Mouse (Mus musculus): ENCODE results near the gene Edar. TPM values are rescaled to one million over a fixed set of nuclear protein-coding genes. Genes with fewer than 3 reads are reported as not detected.

Gene Edar
- polyA plus RNA-seq, 1 experiment = 0.52 TPM

GRCm38 (mm10) chr10:58619266-58619665, 56.2 kb downstream of the Edar start:
- no peak overlapping the region for H3K4me3 ChIP-seq (ENCODE audit: low read depth, low read length)
- no peaks in the 10 kb centered on the region for H3K4me1 ChIP-seq (ENCODE audit: control insufficient read depth, insufficient read depth, insufficient read length, low read length)
- no peaks in the 10 kb centered on the region for H3K27me3 ChIP-seq (ENCODE audit: control insufficient read depth, insufficient read depth, low read length)
- no peak for TF ChIP-seq CTCF (IDR thresholded peaks at IDR 0.05; ENCODE audit: extremely low read depth, insufficient read length, insufficient replicate concordance, low read depth, low read length)
- no peak for TF ChIP-seq POLR2A (IDR thresholded peaks at IDR 0.05; ENCODE audit: low read depth, low read length)
- no peak overlapping the region for H3K27ac ChIP-seq (ENCODE audit: insufficient read depth, low read depth, low read length)
- WGBS = 92% methylated on average over 4 of the region's 4 CpGs
- no peaks in the 10 kb centered on the region for H3K36me3 ChIP-seq (ENCODE audit: control insufficient read depth, insufficient read depth, low read length)

- Histone ChIP-seq H3K4me3 (ENCODE audit: low read depth, low read length) (no peak overlapping the region), H3K36me3 (ENCODE audit: control insufficient read depth, insufficient read depth, low read length) (no peaks in the 10 kb centered on the region), H3K27me3 (ENCODE audit: control insufficient read depth, insufficient read depth, low read length) (no peaks in the 10 kb centered on the region), H3K27ac (ENCODE audit: insufficient read depth, low read depth, low read length) (no peak overlapping the region), H3K4me1 (ENCODE audit: control insufficient read depth, insufficient read depth, insufficient read length, low read length) (no peaks in the 10 kb centered on the region)
- WGBS = 84% methylated on average over 17 of the region's 17 CpGs
- no peak for TF ChIP-seq CTCF (IDR thresholded peaks at IDR 0.05; ENCODE audit: extremely low read depth, insufficient read length, insufficient replicate concordance, low read depth, low read length)
- TF ChIP-seq POLR2A (IDR thresholded peaks at IDR 0.05; ENCODE audit: low read depth, low read length) = no peak
Measured at GRCm38 (mm10) chr10:58618501-58619216, 56.8 kb downstream of the Edar start.

- H3K4me1 ChIP-seq (ENCODE audit: control insufficient read depth, insufficient read depth, insufficient read length, low read length) = no peaks in the 10 kb centered on the region
- no peak overlapping the region for H3K27ac ChIP-seq (ENCODE audit: insufficient read depth, low read depth, low read length)
- TF ChIP-seq CTCF (IDR thresholded peaks at IDR 0.05; ENCODE audit: extremely low read depth, insufficient read length, insufficient replicate concordance, low read depth, low read length) (no peak), POLR2A (IDR thresholded peaks at IDR 0.05; ENCODE audit: low read depth, low read length) (no peak)
- no peaks in the 10 kb centered on the region for H3K27me3 ChIP-seq (ENCODE audit: control insufficient read depth, insufficient read depth, low read length)
- 82% methylated on average over 5 of the region's 5 CpGs for WGBS
- H3K36me3 ChIP-seq (ENCODE audit: control insufficient read depth, insufficient read depth, low read length) = no peaks in the 10 kb centered on the region
- no peak overlapping the region for H3K4me3 ChIP-seq (ENCODE audit: low read depth, low read length)
Measured at GRCm38 (mm10) chr10:58616565-58616964, 58.9 kb downstream of the Edar start.

DNA sequence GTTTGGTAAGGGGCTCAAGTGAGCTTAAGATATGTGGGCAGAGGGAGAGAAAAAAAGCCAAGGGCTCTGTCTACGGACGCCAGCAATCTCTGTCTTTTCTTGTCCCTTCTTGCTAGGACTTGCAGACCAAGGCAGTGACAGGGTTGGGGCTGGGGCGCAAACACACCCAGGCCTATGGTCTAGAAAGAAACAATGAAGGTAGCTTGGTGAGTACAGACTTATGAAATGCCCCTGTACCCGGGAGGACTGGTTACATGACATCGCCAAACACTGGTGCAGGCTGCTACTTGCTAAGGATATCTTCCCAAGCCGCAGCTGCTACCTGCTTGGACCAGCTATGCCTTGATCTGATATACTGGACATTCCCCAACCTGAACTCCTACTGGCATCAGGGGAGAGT, 60.9 kb downstream of the Edar start:
- Histone ChIP-seq H3K27ac (ENCODE audit: insufficient read depth, low read depth, low read length) (no peak overlapping the region), H3K27me3 (ENCODE audit: control insufficient read depth, insufficient read depth, low read length) (no peaks in the 10 kb centered on the region), H3K36me3 (ENCODE audit: control insufficient read depth, insufficient read depth, low read length) (no peaks in the 10 kb centered on the region), H3K4me1 (ENCODE audit: control insufficient read depth, insufficient read depth, insufficient read length, low read length) (no peaks in the 10 kb centered on the region), H3K4me3 (ENCODE audit: low read depth, low read length) (no peak overlapping the region)
- WGBS = 87% methylated on average over 6 of the region's 6 CpGs
- no peak for TF ChIP-seq POLR2A (IDR thresholded peaks at IDR 0.05; ENCODE audit: low read depth, low read length)
- TF ChIP-seq CTCF (IDR thresholded peaks at IDR 0.05; ENCODE audit: extremely low read depth, insufficient read length, insufficient replicate concordance, low read depth, low read length) = no peak

DNA sequence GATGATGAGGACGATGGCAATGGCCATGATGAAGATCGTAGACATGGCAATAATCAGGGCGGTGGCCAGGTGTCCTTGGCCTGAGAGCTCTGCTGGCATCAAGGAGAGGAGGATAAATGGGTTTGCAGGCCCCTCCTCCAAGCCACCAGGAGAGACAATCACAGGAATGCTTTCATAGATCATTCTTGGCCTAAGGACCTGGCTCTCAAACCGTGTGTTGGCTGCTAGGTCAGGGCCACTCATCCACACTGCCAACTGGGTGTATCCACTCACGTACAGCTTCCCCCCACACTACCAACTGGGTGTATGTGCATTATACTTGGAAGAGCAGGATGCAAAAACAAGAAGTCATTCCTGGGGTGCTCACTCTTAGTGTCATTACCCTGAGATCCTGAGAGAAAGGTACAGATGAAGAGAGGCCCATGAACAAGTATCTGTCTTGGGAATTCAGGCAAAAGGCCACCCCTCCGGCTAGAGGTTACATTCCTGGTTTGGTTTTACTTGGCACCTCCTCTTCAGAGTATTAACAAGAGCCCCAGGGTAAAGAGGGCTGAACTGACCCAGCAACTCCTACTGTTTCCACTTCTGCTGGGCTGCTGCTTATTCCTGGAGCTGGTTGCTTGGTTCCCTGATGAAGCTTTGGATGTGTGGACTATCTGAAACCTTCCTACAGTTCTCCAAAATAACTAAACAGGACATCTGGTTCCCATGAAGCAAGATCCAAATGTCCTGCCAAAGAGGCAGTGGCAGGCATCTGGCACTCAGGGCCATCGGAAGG, 64.8 kb downstream of the Edar start:
- no peak overlapping the region for H3K27ac ChIP-seq (ENCODE audit: insufficient read depth, low read depth, low read length)
- no peaks in the 10 kb centered on the region for H3K27me3 ChIP-seq (ENCODE audit: control insufficient read depth, insufficient read depth, low read length)
- TF ChIP-seq CTCF (IDR thresholded peaks at IDR 0.05; ENCODE audit: extremely low read depth, insufficient read length, insufficient replicate concordance, low read depth, low read length) (no peak), POLR2A (IDR thresholded peaks at IDR 0.05; ENCODE audit: low read depth, low read length) (no peak)
- WGBS = 81% methylated on average over 7 of the region's 7 CpGs
- H3K4me1 ChIP-seq (ENCODE audit: control insufficient read depth, insufficient read depth, insufficient read length, low read length) = no peaks in the 10 kb centered on the region
- no peak overlapping the region for H3K4me3 ChIP-seq (ENCODE audit: low read depth, low read length)
- no peaks in the 10 kb centered on the region for H3K36me3 ChIP-seq (ENCODE audit: control insufficient read depth, insufficient read depth, low read length)

GRCm38 (mm10) chr10:58608858-58609257, 66.6 kb downstream of the Edar start:
- Histone ChIP-seq H3K36me3 (ENCODE audit: control insufficient read depth, insufficient read depth, low read length) (no peaks in the 10 kb centered on the region), H3K27me3 (ENCODE audit: control insufficient read depth, insufficient read depth, low read length) (no peaks in the 10 kb centered on the region), H3K4me1 (ENCODE audit: control insufficient read depth, insufficient read depth, insufficient read length, low read length) (no peaks in the 10 kb centered on the region), H3K4me3 (ENCODE audit: low read depth, low read length) (no peak overlapping the region), H3K27ac (ENCODE audit: insufficient read depth, low read depth, low read length) (no peak overlapping the region)
- 60% methylated on average over 3 of the region's 3 CpGs for WGBS
- TF ChIP-seq POLR2A (IDR thresholded peaks at IDR 0.05; ENCODE audit: low read depth, low read length) (no peak), CTCF (IDR thresholded peaks at IDR 0.05; ENCODE audit: extremely low read depth, insufficient read length, insufficient replicate concordance, low read depth, low read length) (no peak)

DNA sequence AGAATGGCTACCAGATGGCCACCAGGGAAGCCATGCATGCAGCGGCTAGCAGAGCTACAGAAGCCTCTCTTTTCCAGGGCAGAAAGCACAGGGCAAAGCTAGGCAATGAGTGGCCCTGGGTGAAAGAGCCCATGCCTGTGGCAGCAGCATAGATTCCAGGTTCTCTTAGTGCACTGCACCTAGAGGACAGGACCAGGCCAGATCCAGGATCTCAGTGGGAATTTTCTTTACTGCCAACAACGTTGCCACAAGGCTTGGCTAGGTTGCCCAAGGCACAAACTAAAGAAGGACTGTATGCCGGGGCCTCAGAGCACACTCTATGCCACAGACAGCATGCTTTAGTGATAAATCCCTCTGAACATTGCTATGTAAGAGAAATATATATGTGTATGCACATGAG, 69.1 kb downstream of the Edar start:
- TF ChIP-seq CTCF (IDR thresholded peaks at IDR 0.05; ENCODE audit: extremely low read depth, insufficient read length, insufficient replicate concordance, low read depth, low read length) (no peak), POLR2A (IDR thresholded peaks at IDR 0.05; ENCODE audit: low read depth, low read length) (no peak)
- Histone ChIP-seq H3K4me1 (ENCODE audit: control insufficient read depth, insufficient read depth, insufficient read length, low read length) (no peaks in the 10 kb centered on the region), H3K36me3 (ENCODE audit: control insufficient read depth, insufficient read depth, low read length) (no peaks in the 10 kb centered on the region), H3K27ac (ENCODE audit: insufficient read depth, low read depth, low read length) (no peak overlapping the region), H3K27me3 (ENCODE audit: control insufficient read depth, insufficient read depth, low read length) (no peaks in the 10 kb centered on the region), H3K4me3 (ENCODE audit: low read depth, low read length) (no peak overlapping the region)
- 87% methylated on average over 3 of the region's 3 CpGs for WGBS

Measured in small intestine, adult 2 months (tissue).